Mouse (Mus musculus) stomach, embryonic 14.5 days (tissue): Measurements from ENCODE around the gene Auh. TPM values are rescaled to one million over a fixed set of nuclear protein-coding genes. Genes with fewer than 3 reads are reported as not detected.

Source experiments
- ATAC-seq: fragments of 200-750 bp; cut with Nextera tagmentation; 2 replicates; pipeline ENCODE4 v1.8.0; 2017; ENCODE audit warnings: low read depth, moderate TSS enrichment; ENCODE audit not compliant: insufficient number of reproducible peaks, insufficient read depth, low FRiP score
- H3K27ac ChIP-seq: fragments of 300-500 bp; sonication (generic); 2 replicates; pipeline ENCODE4 v1.5.1; 2014; ENCODE audit warnings: mild to moderate bottlenecking, low read length, moderate library complexity, mixed read lengths
- H3K27me3 ChIP-seq: fragments of 300-500 bp; sonication (generic); 2 replicates; pipeline ENCODE4 v1.6.1; 2014; ENCODE audit warnings: low read length, control low read depth, mixed read lengths; ENCODE audit not compliant: control insufficient read depth, insufficient read depth
- H3K36me3 ChIP-seq: fragments of 300-500 bp; sonication (generic); 2 replicates; pipeline ENCODE4 v1.6.1; 2014; ENCODE audit warnings: mild to moderate bottlenecking, control low read depth, low read length, moderate library complexity, mixed read lengths; ENCODE audit not compliant: control insufficient read depth, insufficient read depth
- H3K4me1 ChIP-seq: fragments of 300-500 bp; sonication (generic); 2 replicates; pipeline ENCODE4 v1.6.1; 2014; ENCODE audit warnings: low read length, control low read depth, mixed read lengths; ENCODE audit not compliant: control insufficient read depth, insufficient read depth
- H3K4me2 ChIP-seq: fragments of 300-500 bp; sonication (generic); replicated peaks from 2 replicates; pipeline ENCODE4 v1.6.1; 2014; ENCODE audit warnings: low read depth, low read length, control low read depth
- H3K4me3 ChIP-seq: fragments of 300-500 bp; sonication (generic); 2 replicates; pipeline ENCODE4 v1.5.1; 2014; ENCODE audit warnings: low read depth, low read length, control low read depth
- H3K9ac ChIP-seq: fragments of 300-500 bp; sonication (generic); replicated peaks from 2 replicates; pipeline ENCODE4 v1.6.1; 2014; ENCODE audit warnings: low read depth, mild to moderate bottlenecking, control low read depth, low read length, moderate library complexity, mixed read lengths
- H3K9me3 ChIP-seq: fragments of 300-500 bp; sonication (generic); 2 replicates; pipeline ENCODE4 v1.6.1; 2016; ENCODE audit warnings: low read depth, low read length, control low read depth; ENCODE audit not compliant: control insufficient read depth
- WGBS: fragments of 180-500 bp; shearing (Covaris S2); extraction: QIAGEN DNeasy Blood & Tissue Kit; methylation state at CpG from one replicate; pipeline ENCODE4 v1.1.7; 2014; 5-methylcytosine and 5-hydroxymethylcytosine counted together
- polyA plus RNA-seq: library from polyadenylated mRNA; unstranded; fragments of >200 nt; fragmentation: Nextera tagmentation; extraction: Ambion mirVana; gene quantifications from 2 replicates; pipeline ENCODE4 v1.2.1, GENCODE M21; 2014

Auh gene
- polyA plus RNA-seq, 1 experiment from 2014 or later = 30.5 TPM

- 95% methylated on average over 5 of the region's 5 CpGs for WGBS
- Histone ChIP-seq H3K9ac (no peak overlapping the region), H3K9me3 (no peaks in the 10 kb centered on the region), H3K4me3 (no peak overlapping the region), H3K4me1 (no peaks in the 10 kb centered on the region), H3K4me2 (no peak overlapping the region), H3K27ac (no peak overlapping the region), H3K27me3 (no peaks in the 10 kb centered on the region), H3K36me3 (no peaks in the 10 kb centered on the region)
- no peak for ATAC-seq
Measured at GRCm38 (mm10) chr13:52918333-52918732, 11.1 kb downstream of the Auh start.

GRCm38 (mm10) chr13:52914591-52915110 lies 14.8 kb downstream of the Auh start:
- no peak overlapping the region for H3K4me3 ChIP-seq
- 0 out of 2 replicates have a peak, but pooled peaks cover 4% of the 10 kb centered on the region for H3K4me1 ChIP-seq
- H3K4me2 ChIP-seq = no peak overlapping the region
- H3K9ac ChIP-seq = no peak overlapping the region
- no peak for ATAC-seq
- WGBS = 46% methylated on average over 19 of the region's 19 CpGs
- no peak overlapping the region for H3K27ac ChIP-seq
- no peaks in the 10 kb centered on the region for H3K9me3 ChIP-seq
- H3K36me3 ChIP-seq = no peaks in the 10 kb centered on the region; the same call in 1 of the 2 replicates
- H3K27me3 ChIP-seq = no peaks in the 10 kb centered on the region

- no peak overlapping the region for H3K4me3 ChIP-seq
- H3K9me3 ChIP-seq = no peaks in the 10 kb centered on the region
- ATAC-seq = no peak
- no peaks in the 10 kb centered on the region for H3K27me3 ChIP-seq
- H3K36me3 ChIP-seq = no peaks in the 10 kb centered on the region; the same call in 1 of the 2 replicates
- 0 out of 2 replicates have a peak, but pooled peaks cover 4% of the 10 kb centered on the region for H3K4me1 ChIP-seq
- no peak overlapping the region for H3K27ac ChIP-seq
- no peak overlapping the region for H3K4me2 ChIP-seq
- H3K9ac ChIP-seq = no peak overlapping the region
- 76% methylated on average over 7 of the region's 7 CpGs for WGBS
Measured at GRCm38 (mm10) chr13:52913926-52914325, 15.6 kb downstream of the Auh start.

GRCm38 (mm10) chr13:52912495-52912894 lies 17.0 kb downstream of the Auh start:
- WGBS = 40% methylated on average over 8 of the region's 8 CpGs
- Histone ChIP-seq H3K27me3 (no peaks in the 10 kb centered on the region), H3K4me2 (no peak overlapping the region), H3K9me3 (no peaks in the 10 kb centered on the region), H3K9ac (no peak overlapping the region), H3K4me1 (0 out of 2 replicates have a peak, but pooled peaks cover 4% of the 10 kb centered on the region), H3K36me3 (peaks cover 5% of the 10 kb centered on the region; the same call in 1 of the 2 replicates), H3K27ac (no peak overlapping the region), H3K4me3 (no peak overlapping the region)
- ATAC-seq = no peak

- no peaks in the 10 kb centered on the region for H3K27me3 ChIP-seq
- WGBS = 86% methylated on average over 4 of the region's 4 CpGs
- H3K9ac ChIP-seq = no peak overlapping the region
- H3K27ac ChIP-seq = no peak overlapping the region
- ATAC-seq = no peak
- H3K9me3 ChIP-seq = no peaks in the 10 kb centered on the region
- H3K4me3 ChIP-seq = no peak overlapping the region
- H3K4me2 ChIP-seq = no peak overlapping the region
- peaks cover 5% of the 10 kb centered on the region; the same call in 1 of the 2 replicates for H3K36me3 ChIP-seq
- H3K4me1 ChIP-seq = 0 out of 2 replicates have a peak, but pooled peaks cover 4% of the 10 kb centered on the region
Measured at GRCm38 (mm10) chr13:52911259-52911658, 18.2 kb downstream of the Auh start.

- Histone ChIP-seq H3K9ac (no peak overlapping the region), H3K4me2 (no peak overlapping the region), H3K4me3 (no peak overlapping the region), H3K4me1 (peaks cover 7% of the 10 kb centered on the region; the same call in 1 of the 2 replicates), H3K27ac (no peak overlapping the region), H3K36me3 (peaks cover 5% of the 10 kb centered on the region; the same call in 1 of the 2 replicates), H3K9me3 (no peaks in the 10 kb centered on the region), H3K27me3 (no peaks in the 10 kb centered on the region)
- WGBS = 91% methylated on average over 11 of the region's 11 CpGs
- ATAC-seq = no peak
Measured at GRCm38 (mm10) chr13:52906296-52906695, 23.2 kb downstream of the Auh start.

- Histone ChIP-seq H3K9me3 (no peaks in the 10 kb centered on the region), H3K4me2 (no peak overlapping the region), H3K9ac (no peak overlapping the region), H3K27me3 (no peaks in the 10 kb centered on the region), H3K36me3 (0 out of 2 replicates have a peak, but pooled peaks cover 5% of the 10 kb centered on the region), H3K4me1 (peaks cover 7% of the 10 kb centered on the region; the same call in 1 of the 2 replicates), H3K27ac (peak overlapping the region; percentile 48; the same call in 1 of the 2 replicates), H3K4me3 (no peak overlapping the region)
- WGBS = 35% methylated on average over 6 of the region's 6 CpGs
- ATAC-seq = no peak
Measured at GRCm38 (mm10) chr13:52904175-52904574, 25.3 kb downstream of the Auh start.

- no peak for ATAC-seq
- 30% methylated on average over 10 of the region's 10 CpGs for WGBS
- peaks cover 7% of the 10 kb centered on the region; the same call in 1 of the 2 replicates for H3K4me1 ChIP-seq
- H3K36me3 ChIP-seq = 0 out of 2 replicates have a peak, but pooled peaks cover 5% of the 10 kb centered on the region
- H3K27ac ChIP-seq = peak overlapping the region; percentile 48; the same call in 1 of the 2 replicates
- no peak overlapping the region for H3K9ac ChIP-seq
- no peaks in the 10 kb centered on the region for H3K9me3 ChIP-seq
- H3K4me2 ChIP-seq = no peak overlapping the region
- no peaks in the 10 kb centered on the region for H3K27me3 ChIP-seq
- no peak overlapping the region for H3K4me3 ChIP-seq
Measured at GRCm38 (mm10) chr13:52903767-52904166, 25.7 kb downstream of the Auh start.
